Mouse (Mus musculus) stomach, embryonic 14.5 days (tissue): ENCODE measurements around the gene Akap13. TPM values are rescaled to one million over a fixed set of nuclear protein-coding genes. Genes with fewer than 3 reads are reported as not detected.

Experiments
- ATAC-seq: fragments of 200-750 bp; cut with Nextera tagmentation; 2 replicates; pipeline ENCODE4 v1.8.0; 2017; ENCODE audit warnings: low read depth, moderate TSS enrichment; ENCODE audit not compliant: insufficient number of reproducible peaks, insufficient read depth, low FRiP score
- H3K27ac ChIP-seq: fragments of 300-500 bp; sonication (generic); 2 replicates; pipeline ENCODE4 v1.5.1; 2014; ENCODE audit warnings: mild to moderate bottlenecking, low read length, moderate library complexity, mixed read lengths
- H3K27me3 ChIP-seq: fragments of 300-500 bp; sonication (generic); 2 replicates; pipeline ENCODE4 v1.6.1; 2014; ENCODE audit warnings: low read length, control low read depth, mixed read lengths; ENCODE audit not compliant: control insufficient read depth, insufficient read depth
- H3K36me3 ChIP-seq: fragments of 300-500 bp; sonication (generic); 2 replicates; pipeline ENCODE4 v1.6.1; 2014; ENCODE audit warnings: mild to moderate bottlenecking, control low read depth, low read length, moderate library complexity, mixed read lengths; ENCODE audit not compliant: control insufficient read depth, insufficient read depth
- H3K4me1 ChIP-seq: fragments of 300-500 bp; sonication (generic); 2 replicates; pipeline ENCODE4 v1.6.1; 2014; ENCODE audit warnings: low read length, control low read depth, mixed read lengths; ENCODE audit not compliant: control insufficient read depth, insufficient read depth
- H3K4me2 ChIP-seq: fragments of 300-500 bp; sonication (generic); replicated peaks from 2 replicates; pipeline ENCODE4 v1.6.1; 2014; ENCODE audit warnings: low read depth, low read length, control low read depth
- H3K4me3 ChIP-seq: fragments of 300-500 bp; sonication (generic); 2 replicates; pipeline ENCODE4 v1.5.1; 2014; ENCODE audit warnings: low read depth, low read length, control low read depth
- H3K9ac ChIP-seq: fragments of 300-500 bp; sonication (generic); replicated peaks from 2 replicates; pipeline ENCODE4 v1.6.1; 2014; ENCODE audit warnings: low read depth, mild to moderate bottlenecking, control low read depth, low read length, moderate library complexity, mixed read lengths
- H3K9me3 ChIP-seq: fragments of 300-500 bp; sonication (generic); 2 replicates; pipeline ENCODE4 v1.6.1; 2016; ENCODE audit warnings: low read depth, low read length, control low read depth; ENCODE audit not compliant: control insufficient read depth
- WGBS: fragments of 180-500 bp; shearing (Covaris S2); extraction: QIAGEN DNeasy Blood & Tissue Kit; methylation state at CpG from one replicate; pipeline ENCODE4 v1.1.7; 2014; 5-methylcytosine and 5-hydroxymethylcytosine counted together
- polyA plus RNA-seq: library from polyadenylated mRNA; unstranded; fragments of >200 nt; fragmentation: Nextera tagmentation; extraction: Ambion mirVana; gene quantifications from 2 replicates; pipeline ENCODE4 v1.2.1, GENCODE M21; 2014

Akap13 gene
- polyA plus RNA-seq, 1 experiment from 2014 or later = 74.0 TPM

DNA sequence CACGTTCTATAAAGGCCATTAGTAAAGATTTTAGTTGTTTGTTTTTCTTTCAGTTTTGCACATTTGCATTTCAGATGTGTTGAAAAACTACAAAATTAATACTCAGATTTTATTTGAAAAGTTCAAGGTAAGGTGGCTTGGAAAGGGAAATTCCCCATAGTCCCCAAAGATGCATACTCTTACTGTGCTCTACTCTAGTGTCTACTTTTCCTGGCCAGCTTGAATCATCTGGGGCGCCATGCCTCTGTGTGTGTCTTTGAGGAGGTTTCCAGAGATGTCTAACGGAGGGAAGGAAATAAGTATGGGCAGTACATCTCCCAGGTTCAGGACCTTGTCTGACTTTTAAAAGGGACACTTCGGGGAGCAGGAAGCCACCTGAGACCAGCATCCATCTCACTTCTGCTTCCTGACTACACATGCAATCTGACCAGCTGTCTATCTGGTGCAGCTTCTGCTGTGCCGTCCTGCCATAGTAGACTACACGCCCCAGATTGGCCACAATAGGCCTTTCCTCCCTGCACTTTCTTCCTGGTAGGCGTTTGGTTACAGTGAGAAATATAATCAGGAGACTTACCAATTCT lies 74.6 kb downstream of the Akap13 start:
- peaks cover 28% of the 10 kb centered on the region for H3K4me1 ChIP-seq
- H3K36me3 ChIP-seq = no peaks in the 10 kb centered on the region
- no peak overlapping the region for H3K27ac ChIP-seq
- 80% methylated on average over 7 of the region's 7 CpGs for WGBS
- no peak overlapping the region for H3K9ac ChIP-seq
- no peaks in the 10 kb centered on the region for H3K9me3 ChIP-seq
- no peak overlapping the region for H3K4me2 ChIP-seq
- no peak for ATAC-seq
- H3K27me3 ChIP-seq = no peaks in the 10 kb centered on the region
- no peak overlapping the region for H3K4me3 ChIP-seq

DNA sequence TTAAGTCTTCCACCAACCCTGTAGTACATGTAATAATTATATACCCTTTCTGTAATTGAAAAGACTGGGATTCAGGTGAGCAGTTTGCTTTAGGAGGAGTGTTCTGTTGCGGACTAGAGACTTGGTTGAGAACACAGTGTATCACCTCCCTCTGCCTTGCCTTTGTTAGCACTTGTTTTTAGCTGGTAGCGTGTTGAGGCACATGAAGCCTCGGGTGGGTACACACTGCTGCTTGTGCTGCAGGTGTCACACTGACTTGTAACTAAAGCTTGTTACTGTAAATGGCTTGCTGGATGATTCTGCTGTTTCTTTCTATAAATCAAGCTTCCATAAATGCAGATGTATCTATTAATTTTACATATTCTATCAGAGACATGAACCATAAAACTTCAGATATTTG lies 75.3 kb downstream of the Akap13 start:
- no peak for ATAC-seq
- Histone ChIP-seq H3K4me2 (no peak overlapping the region), H3K36me3 (no peaks in the 10 kb centered on the region), H3K4me3 (no peak overlapping the region), H3K27me3 (no peaks in the 10 kb centered on the region), H3K27ac (no peak overlapping the region), H3K9me3 (no peaks in the 10 kb centered on the region), H3K9ac (no peak overlapping the region), H3K4me1 (peaks cover 23% of the 10 kb centered on the region; the same call in 1 of the 2 replicates)
- WGBS = 82% methylated on average over 3 of the region's 3 CpGs

DNA sequence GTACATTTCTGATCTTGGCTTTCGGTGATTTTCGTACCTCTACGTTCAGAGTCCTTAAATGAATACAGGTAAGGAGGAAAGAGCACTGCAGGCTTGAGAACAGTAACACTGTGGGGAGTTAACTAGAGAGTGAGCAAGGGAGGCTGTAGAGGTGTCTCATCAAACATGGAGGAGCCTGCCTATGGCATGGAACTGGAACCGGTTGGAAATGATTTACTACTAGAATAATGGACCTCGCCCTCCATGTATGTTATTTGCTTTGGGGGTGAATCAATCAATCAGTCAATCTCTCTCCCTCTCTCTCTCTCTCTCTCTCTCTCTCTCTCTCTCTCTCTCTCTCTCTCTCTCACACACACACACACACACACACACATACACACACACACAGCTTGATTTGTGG lies 77.7 kb downstream of the Akap13 start:
- H3K27me3 ChIP-seq = no peaks in the 10 kb centered on the region
- no peaks in the 10 kb centered on the region for H3K9me3 ChIP-seq
- WGBS = 80% methylated on average over 5 of the region's 5 CpGs
- no peak overlapping the region for H3K9ac ChIP-seq
- ATAC-seq = no peak
- H3K4me2 ChIP-seq = no peak overlapping the region
- peaks cover 3% of the 10 kb centered on the region; the same call in 1 of the 2 replicates for H3K4me1 ChIP-seq
- H3K27ac ChIP-seq = no peak overlapping the region
- no peak overlapping the region for H3K4me3 ChIP-seq
- H3K36me3 ChIP-seq = no peaks in the 10 kb centered on the region

DNA sequence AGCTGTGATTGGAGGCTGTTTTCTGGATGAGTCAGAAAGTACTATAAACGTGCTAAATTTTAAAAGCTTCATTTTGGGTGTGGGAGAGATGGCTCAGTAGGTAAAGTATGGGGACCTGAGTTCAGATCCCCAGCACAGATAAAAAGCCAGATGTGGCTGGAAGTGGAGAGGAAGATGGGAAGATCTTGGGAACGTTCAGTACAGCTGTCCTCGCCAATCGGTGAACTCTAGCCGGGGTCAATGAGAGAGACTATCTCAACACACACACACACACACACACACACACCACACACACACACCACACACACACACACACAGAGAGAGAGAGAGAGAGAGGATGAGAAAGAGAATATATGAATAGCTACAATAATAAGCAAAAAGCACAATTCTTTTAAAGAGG lies 81.0 kb downstream of the Akap13 start:
- Histone ChIP-seq H3K9ac (no peak overlapping the region), H3K4me3 (no peak overlapping the region), H3K4me2 (no peak overlapping the region), H3K9me3 (no peaks in the 10 kb centered on the region), H3K4me1 (no peaks in the 10 kb centered on the region), H3K27me3 (no peaks in the 10 kb centered on the region), H3K27ac (no peak overlapping the region), H3K36me3 (no peaks in the 10 kb centered on the region; the same call in 1 of the 2 replicates)
- ATAC-seq = no peak
- 84% methylated on average over 5 of the region's 5 CpGs for WGBS

GRCm38 (mm10) chr7:75537567-75537966 lies 82.2 kb downstream of the Akap13 start:
- Histone ChIP-seq H3K4me3 (no peak overlapping the region), H3K27me3 (no peaks in the 10 kb centered on the region), H3K27ac (no peak overlapping the region), H3K36me3 (no peaks in the 10 kb centered on the region; the same call in 1 of the 2 replicates), H3K9me3 (no peaks in the 10 kb centered on the region), H3K4me1 (no peaks in the 10 kb centered on the region), H3K4me2 (no peak overlapping the region), H3K9ac (no peak overlapping the region)
- ATAC-seq = no peak
- WGBS = 79% methylated on average over 2 of the region's 2 CpGs

- Histone ChIP-seq H3K27me3 (no peaks in the 10 kb centered on the region), H3K9me3 (no peaks in the 10 kb centered on the region), H3K4me1 (no peaks in the 10 kb centered on the region), H3K9ac (no peak overlapping the region), H3K27ac (no peak overlapping the region), H3K36me3 (no peaks in the 10 kb centered on the region; the same call in 1 of the 2 replicates), H3K4me2 (no peak overlapping the region), H3K4me3 (no peak overlapping the region)
- 91% methylated on average over 3 of the region's 3 CpGs for WGBS
- ATAC-seq = no peak
Measured at GRCm38 (mm10) chr7:75538513-75538912, 83.2 kb downstream of the Akap13 start.

- no peak overlapping the region for H3K4me3 ChIP-seq
- no peaks in the 10 kb centered on the region; the same call in 1 of the 2 replicates for H3K36me3 ChIP-seq
- WGBS = 76% methylated on average over 3 of the region's 3 CpGs
- no peak overlapping the region for H3K9ac ChIP-seq
- H3K9me3 ChIP-seq = no peaks in the 10 kb centered on the region
- H3K27ac ChIP-seq = no peak overlapping the region
- no peak overlapping the region for H3K4me2 ChIP-seq
- H3K4me1 ChIP-seq = no peaks in the 10 kb centered on the region
- no peaks in the 10 kb centered on the region for H3K27me3 ChIP-seq
- no peak for ATAC-seq
Measured at GRCm38 (mm10) chr7:75539168-75539567, 83.8 kb downstream of the Akap13 start.

GRCm38 (mm10) chr7:75549856-75550255 lies 94.5 kb downstream of the Akap13 start:
- 52% methylated on average over 3 of the region's 3 CpGs for WGBS
- ATAC-seq = no peak

DNA sequence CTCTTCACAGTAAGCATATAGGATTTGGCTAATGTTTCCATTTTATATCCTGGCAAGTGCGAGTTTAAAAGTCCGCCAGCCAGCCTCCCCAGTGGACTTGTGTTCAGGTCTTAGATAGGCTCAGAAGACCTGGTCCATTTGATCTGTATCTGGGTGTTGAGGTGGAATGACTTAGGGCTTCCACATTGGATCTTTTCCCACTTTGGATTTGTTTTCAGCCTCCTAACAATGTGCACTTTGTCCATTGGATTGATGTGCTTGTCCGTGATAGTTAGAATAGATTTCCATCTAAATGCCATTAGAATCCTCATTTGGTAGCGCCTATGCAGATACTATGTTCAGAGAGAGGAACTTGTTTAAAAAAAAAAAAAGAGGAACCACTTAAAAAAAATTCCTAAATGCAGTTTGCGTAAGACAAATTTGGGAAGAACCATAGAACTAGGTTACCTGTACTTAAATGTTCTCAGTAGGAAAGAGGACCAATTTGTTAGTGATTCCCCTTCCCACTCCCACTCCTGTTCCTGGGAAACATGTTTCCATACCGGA lies 95.5 kb downstream of the Akap13 start:
- Histone ChIP-seq H3K4me2 (no peak overlapping the region), H3K4me1 (peaks cover 32% of the 10 kb centered on the region), H3K27ac (no peak overlapping the region), H3K27me3 (no peaks in the 10 kb centered on the region), H3K9me3 (no peaks in the 10 kb centered on the region), H3K36me3 (no peaks in the 10 kb centered on the region), H3K9ac (no peak overlapping the region), H3K4me3 (no peak overlapping the region)
- 79% methylated on average over 6 of the region's 6 CpGs for WGBS
- no peak for ATAC-seq

More at GRCm38 (mm10) chr7:75549856-75550255, 94.5 kb downstream of the Akap13 start:
- Histone ChIP-seq H3K4me2 (no peak overlapping the region), H3K4me3 (no peak overlapping the region), H3K27ac (peak overlapping the region; percentile 52; the same call in 1 of the 2 replicates), H3K9me3 (no peaks in the 10 kb centered on the region), H3K36me3 (no peaks in the 10 kb centered on the region), H3K27me3 (no peaks in the 10 kb centered on the region), H3K4me1 (peaks cover 23% of the 10 kb centered on the region), H3K9ac (no peak overlapping the region)
